Mouse (Mus musculus): ENCODE results near the gene Scin. TPM values are rescaled to one million over a fixed set of nuclear protein-coding genes. Genes with fewer than 3 reads are reported as not detected.

Scin gene
- total and polyA plus RNA-seq, 3 experiments, result 0.30 TPM; not detected in 2

GRCm38 (mm10) chr12:40104750-40105149, 29.3 kb downstream of the Scin start:
- Histone ChIP-seq H3K4me3 (ENCODE audit: low read depth, low read length) (no peak overlapping the region), H3K9me3 (replicated peaks) (no peaks in the 10 kb centered on the region)
- ATAC-seq (ENCODE audit: extremely low read depth, insufficient number of reproducible peaks, low FRiP score, poor library complexity, severe bottlenecking), result no peak

GRCm38 (mm10) chr12:40102359-40102758, 31.7 kb downstream of the Scin start:
- Histone ChIP-seq H3K4me1 (ENCODE audit: insufficient read depth, low read depth, low read length) (0 out of 2 replicates have a peak, but pooled peaks cover 3% of the 10 kb centered on the region), H3K27me3 (ENCODE audit: insufficient read depth, low read length) (0 out of 2 replicates have a peak, but pooled peaks cover 2% of the 10 kb centered on the region), H3K36me3 (replicated peaks) (no peaks in the 10 kb centered on the region), H3K4me3 (ENCODE audit: low read depth, low read length) (no peak overlapping the region), H3K9me3 (replicated peaks) (no peaks in the 10 kb centered on the region)
- ATAC-seq (ENCODE audit: extremely low read depth, insufficient number of reproducible peaks, low FRiP score, poor library complexity, severe bottlenecking) (no peak), DNase-seq (ENCODE audit: low spot score) (no peak)
- TF ChIP-seq GATA2 (IDR thresholded peaks at IDR 0.05; ENCODE audit: borderline replicate concordance, low read depth, low read length), result no peak

More at GRCm38 (mm10) chr12:40104750-40105149, 29.3 kb downstream of the Scin start:
- Histone ChIP-seq H3K27me3 (ENCODE audit: insufficient read depth, low read length) (no peaks in the 10 kb centered on the region), H3K36me3 (replicated peaks) (no peaks in the 10 kb centered on the region), H3K4me1 (ENCODE audit: insufficient read depth, low read depth, low read length) (0 out of 2 replicates have a peak, but pooled peaks cover 3% of the 10 kb centered on the region)
- no peak for TF ChIP-seq TAL1 (conservative IDR thresholded peaks at IDR 0.05; ENCODE audit: low read depth, low read length)
- no peak for TF ChIP-seq CTCF (IDR thresholded peaks at IDR 0.05; ENCODE audit: low read depth, low read length)
- no peak for TF ChIP-seq GATA2 (IDR thresholded peaks at IDR 0.05; ENCODE audit: borderline replicate concordance, low read depth, low read length)
- no peak for TF ChIP-seq POLR2AphosphoS5 (IDR thresholded peaks at IDR 0.05; ENCODE audit: insufficient replicate concordance, low read depth, low read length)
- no peak for DNase-seq (ENCODE audit: low spot score)

GRCm38 (mm10) chr12:40099407-40099806, 34.6 kb downstream of the Scin start:
- H3K4me3 ChIP-seq (ENCODE audit: low read depth, low read length), result no peak overlapping the region
- ATAC-seq (ENCODE audit: extremely low read depth, insufficient number of reproducible peaks, low FRiP score, poor library complexity, severe bottlenecking) (no peak), DNase-seq (ENCODE audit: low spot score) (no peak)
- TF ChIP-seq GATA1 (IDR thresholded peaks at IDR 0.05; ENCODE audit: borderline replicate concordance, low read length) (no peak), POLR2AphosphoS5 (IDR thresholded peaks at IDR 0.05; ENCODE audit: insufficient replicate concordance, low read depth, low read length) (no peak), GATA2 (IDR thresholded peaks at IDR 0.05; ENCODE audit: borderline replicate concordance, low read depth, low read length) (no peak), CTCF (IDR thresholded peaks at IDR 0.05; ENCODE audit: low read depth, low read length) (no peak), TAL1 (conservative IDR thresholded peaks at IDR 0.05; ENCODE audit: low read depth, low read length) (no peak)
- H3K27me3 ChIP-seq (ENCODE audit: insufficient read depth, low read length), result peaks cover 2% of the 10 kb centered on the region; the same call in 1 of the 2 replicates
- H3K9me3 ChIP-seq (replicated peaks), result no peaks in the 10 kb centered on the region
- no peaks in the 10 kb centered on the region for H3K4me1 ChIP-seq (ENCODE audit: insufficient read depth, low read depth, low read length)
- H3K36me3 ChIP-seq (replicated peaks), result no peaks in the 10 kb centered on the region

GRCm38 (mm10) chr12:40097449-40097848, 36.6 kb downstream of the Scin start:
- Histone ChIP-seq H3K36me3 (replicated peaks) (no peaks in the 10 kb centered on the region), H3K9me3 (replicated peaks) (no peaks in the 10 kb centered on the region), H3K4me1 (ENCODE audit: insufficient read depth, low read depth, low read length) (no peaks in the 10 kb centered on the region), H3K27me3 (ENCODE audit: insufficient read depth, low read length) (peaks cover 2% of the 10 kb centered on the region; the same call in 1 of the 2 replicates), H3K4me3 (ENCODE audit: low read depth, low read length) (no peak overlapping the region)
- DNase-seq (ENCODE audit: low spot score), result no peak
- TF ChIP-seq GATA1 (IDR thresholded peaks at IDR 0.05; ENCODE audit: borderline replicate concordance, low read length) (no peak), GATA2 (IDR thresholded peaks at IDR 0.05; ENCODE audit: borderline replicate concordance, low read depth, low read length) (no peak), CTCF (IDR thresholded peaks at IDR 0.05; ENCODE audit: low read depth, low read length) (no peak), TAL1 (conservative IDR thresholded peaks at IDR 0.05; ENCODE audit: low read depth, low read length) (no peak), POLR2AphosphoS5 (IDR thresholded peaks at IDR 0.05; ENCODE audit: insufficient replicate concordance, low read depth, low read length) (no peak)
- no peak for ATAC-seq (ENCODE audit: extremely low read depth, insufficient number of reproducible peaks, low FRiP score, poor library complexity, severe bottlenecking)

- H3K4me3 ChIP-seq (ENCODE audit: low read depth, low read length), result no peak overlapping the region
- no peaks in the 10 kb centered on the region for H3K4me1 ChIP-seq (ENCODE audit: insufficient read depth, low read depth, low read length)
- no peaks in the 10 kb centered on the region for H3K36me3 ChIP-seq (replicated peaks)
- H3K27me3 ChIP-seq (ENCODE audit: insufficient read depth, low read length), result peaks cover 2% of the 10 kb centered on the region; the same call in 1 of the 2 replicates
- TF ChIP-seq GATA2 (IDR thresholded peaks at IDR 0.05; ENCODE audit: borderline replicate concordance, low read depth, low read length) (no peak), CTCF (IDR thresholded peaks at IDR 0.05; ENCODE audit: low read depth, low read length) (no peak), TAL1 (conservative IDR thresholded peaks at IDR 0.05; ENCODE audit: low read depth, low read length) (no peak), GATA1 (IDR thresholded peaks at IDR 0.05; ENCODE audit: borderline replicate concordance, low read length) (no peak)
- DNase-seq (ENCODE audit: low spot score) (no peak), ATAC-seq (ENCODE audit: extremely low read depth, insufficient number of reproducible peaks, low FRiP score, poor library complexity, severe bottlenecking) (no peak)
- H3K9me3 ChIP-seq (replicated peaks), result no peaks in the 10 kb centered on the region
Observed at GRCm38 (mm10) chr12:40097023-40097422, 37.0 kb downstream of the Scin start.

- Histone ChIP-seq H3K9me3 (replicated peaks) (no peaks in the 10 kb centered on the region), H3K36me3 (replicated peaks) (no peaks in the 10 kb centered on the region), H3K4me1 (ENCODE audit: insufficient read depth, low read depth, low read length) (no peaks in the 10 kb centered on the region), H3K27me3 (ENCODE audit: insufficient read depth, low read length) (peaks cover 2% of the 10 kb centered on the region; the same call in 1 of the 2 replicates), H3K4me3 (ENCODE audit: low read depth, low read length) (no peak overlapping the region)
- ATAC-seq (ENCODE audit: extremely low read depth, insufficient number of reproducible peaks, low FRiP score, poor library complexity, severe bottlenecking) (no peak), DNase-seq (ENCODE audit: low spot score) (no peak)
- no peak for TF ChIP-seq TAL1 (conservative IDR thresholded peaks at IDR 0.05; ENCODE audit: low read depth, low read length)
- TF ChIP-seq CTCF (IDR thresholded peaks at IDR 0.05; ENCODE audit: low read depth, low read length), result no peak
- no peak for TF ChIP-seq POLR2AphosphoS5 (IDR thresholded peaks at IDR 0.05; ENCODE audit: insufficient replicate concordance, low read depth, low read length)
- no peak for TF ChIP-seq GATA1 (IDR thresholded peaks at IDR 0.05; ENCODE audit: borderline replicate concordance, low read length)
- no peak for TF ChIP-seq GATA2 (IDR thresholded peaks at IDR 0.05; ENCODE audit: borderline replicate concordance, low read depth, low read length)
Observed at GRCm38 (mm10) chr12:40096453-40096852, 37.6 kb downstream of the Scin start.

GRCm38 (mm10) chr12:40090017-40090416, 44.0 kb downstream of the Scin start:
- ATAC-seq (ENCODE audit: extremely low read depth, insufficient number of reproducible peaks, low FRiP score, poor library complexity, severe bottlenecking) (no peak), DNase-seq (ENCODE audit: low spot score) (no peak)
- Histone ChIP-seq H3K4me1 (ENCODE audit: insufficient read depth, low read depth, low read length) (no peaks in the 10 kb centered on the region), H3K27me3 (ENCODE audit: insufficient read depth, low read length) (0 out of 2 replicates have a peak, but pooled peaks cover 5% of the 10 kb centered on the region), H3K9me3 (replicated peaks) (no peaks in the 10 kb centered on the region), H3K4me3 (ENCODE audit: low read depth, low read length) (no peak overlapping the region), H3K36me3 (replicated peaks) (no peaks in the 10 kb centered on the region)
- no peak for TF ChIP-seq GATA1 (IDR thresholded peaks at IDR 0.05; ENCODE audit: borderline replicate concordance, low read length)
- no peak for TF ChIP-seq POLR2AphosphoS5 (IDR thresholded peaks at IDR 0.05; ENCODE audit: insufficient replicate concordance, low read depth, low read length)
- TF ChIP-seq GATA2 (IDR thresholded peaks at IDR 0.05; ENCODE audit: borderline replicate concordance, low read depth, low read length), result no peak
- no peak for TF ChIP-seq TAL1 (conservative IDR thresholded peaks at IDR 0.05; ENCODE audit: low read depth, low read length)
- TF ChIP-seq CTCF (IDR thresholded peaks at IDR 0.05; ENCODE audit: low read depth, low read length), result no peak
